Mouse (Mus musculus) MEL (cell line): ENCODE results near the gene Pappa2. TPM values are rescaled to one million over a fixed set of nuclear protein-coding genes. Genes with fewer than 3 reads are reported as not detected.

Experiments used
- DNase-seq: peaks from one replicate; pipeline ENCODE4 v3.0.0; 2011; ENCODE audit warnings: low read depth, low spot score
- H3K27ac ChIP-seq: 2 replicates; pipeline ENCODE4 v1.5.1; 2012; ENCODE audit warnings: low read depth, mild to moderate bottlenecking, control low read depth, low read length, moderate library complexity; ENCODE audit not compliant: control insufficient read depth
- H3K27me3 ChIP-seq, 2 experiments: fragments of 150-350 bp in 1 of 2; sonication (generic) in 1 of 2; 2 replicates each; pipeline ENCODE4 v1.6.1; 2012; ENCODE audit warnings: low read length in 2 of 2, mild to moderate bottlenecking in 2 of 2, improper control_type of control experiment in 1 of 2, moderate library complexity in 1 of 2; ENCODE audit not compliant: insufficient read depth in 2 of 2, control insufficient read depth in 1 of 2
- H3K36me3 ChIP-seq, 2 experiments: 2 replicates each; pipeline ENCODE4 v1.6.1; 2012 to 2014; ENCODE audit warnings: low read length in 2 of 2, improper control_type of control experiment in 1 of 2, inconsistent platforms in 1 of 2, mild to moderate bottlenecking in 1 of 2; ENCODE audit not compliant: insufficient read depth in 2 of 2, control insufficient read depth in 1 of 2
- H3K4me1 ChIP-seq, 2 experiments: fragments of 150-350 bp in 1 of 2; sonication (generic) in 1 of 2; 2 replicates each; pipeline ENCODE4 v1.6.1; 2012; ENCODE audit warnings: low read length in 2 of 2, improper control_type of control experiment in 1 of 2, mild to moderate bottlenecking in 1 of 2; ENCODE audit not compliant: insufficient read depth in 2 of 2, control insufficient read depth in 1 of 2
- H3K4me3 ChIP-seq, 2 experiments: fragments of 150-350 bp in 1 of 2; sonication (generic) in 1 of 2; 2 replicates each; pipeline ENCODE4 v1.5.1; 2012; ENCODE audit warnings: low read depth in 2 of 2, low read length in 2 of 2, mild to moderate bottlenecking in 2 of 2, moderate library complexity in 2 of 2, control low read depth in 1 of 2, improper control_type of control experiment in 1 of 2; ENCODE audit not compliant: control insufficient read depth in 1 of 2, insufficient read depth in 1 of 2
- H3K79me2 ChIP-seq: 2 replicates; pipeline ENCODE4 v1.6.1; 2012; ENCODE audit warnings: mild to moderate bottlenecking, low read length, moderate library complexity; ENCODE audit not compliant: control insufficient read depth, poor library complexity, insufficient read depth
- H3K9ac ChIP-seq: 2 replicates; pipeline ENCODE4 v1.6.1; 2012; ENCODE audit warnings: low read depth, mild to moderate bottlenecking, control low read depth, low read length, moderate library complexity; ENCODE audit not compliant: control insufficient read depth, poor library complexity, severe bottlenecking
- H3K9me3 ChIP-seq: fragments of 150-350 bp; sonication (generic); replicated peaks from 2 replicates; pipeline ENCODE4 v1.6.1; 2012; ENCODE audit warnings: mild to moderate bottlenecking, low read length, improper control_type of control experiment, moderate library complexity; ENCODE audit not compliant: insufficient read depth
- BHLHE40 ChIP-seq: IDR thresholded peaks from 2 replicates; pipeline ENCODE4 v1.6.1; 2012; ENCODE audit warnings: low read depth, mild to moderate bottlenecking, inconsistent platforms, low read length, improper control_type of control experiment, borderline replicate concordance
- CHD2 ChIP-seq: IDR thresholded peaks from 2 replicates; pipeline ENCODE4 v1.6.1; 2011; ENCODE audit warnings: low read length, improper control_type of control experiment
- EP300 ChIP-seq, 2 experiments: IDR thresholded peaks; 2 replicates each; pipeline ENCODE4 v1.6.1; 2011; ENCODE audit warnings: improper control_type of control experiment in 2 of 2, low read length in 2 of 2, low read depth in 1 of 2, mild to moderate bottlenecking in 1 of 2
- GABPA ChIP-seq: IDR thresholded peaks from 2 replicates; pipeline ENCODE4 v1.6.1; 2012; ENCODE audit warnings: low read depth, mild to moderate bottlenecking, inconsistent platforms, low read length, improper control_type of control experiment, moderate library complexity
- HCFC1 ChIP-seq: IDR thresholded peaks from 2 replicates; pipeline ENCODE4 v1.6.1; 2012; ENCODE audit warnings: low read depth, mild to moderate bottlenecking, inconsistent platforms, low read length, improper control_type of control experiment, moderate library complexity
- JUND ChIP-seq: IDR thresholded peaks from 2 replicates; pipeline ENCODE4 v1.6.1; 2011; ENCODE audit warnings: low read depth, mild to moderate bottlenecking, improper control_type of control experiment, low read length
- KAT2A ChIP-seq: conservative IDR thresholded peaks from 2 replicates; pipeline ENCODE4 v1.6.1; 2012; ENCODE audit warnings: low read depth, low read length, improper control_type of control experiment, inconsistent platforms
- MXI1 ChIP-seq: IDR thresholded peaks from 2 replicates; pipeline ENCODE4 v1.6.1; 2011; ENCODE audit warnings: mild to moderate bottlenecking, low read depth, low read length, improper control_type of control experiment
- NELFE ChIP-seq: IDR thresholded peaks from 2 replicates; pipeline ENCODE4 v1.6.1; 2011; ENCODE audit warnings: low read depth, low read length, improper control_type of control experiment
- NRF1 ChIP-seq: IDR thresholded peaks from 2 replicates; pipeline ENCODE4 v1.6.1; 2014; ENCODE audit warnings: low read depth, mild to moderate bottlenecking, inconsistent platforms, low read length, improper control_type of control experiment, moderate library complexity; ENCODE audit not compliant: poor library complexity, insufficient read depth, severe bottlenecking
- POLR2AphosphoS2 ChIP-seq: IDR thresholded peaks from 2 replicates; pipeline ENCODE4 v1.6.1; 2011; ENCODE audit warnings: low read length, improper control_type of control experiment
- POLR2AphosphoS5 ChIP-seq: IDR thresholded peaks from 2 replicates; pipeline ENCODE4 v1.6.1; 2012; ENCODE audit warnings: low read depth, borderline replicate concordance, mild to moderate bottlenecking, inconsistent platforms, low read length, moderate library complexity, mixed read lengths
- RAD21 ChIP-seq: IDR thresholded peaks from 2 replicates; pipeline ENCODE4 v1.6.1; 2011; ENCODE audit warnings: mild to moderate bottlenecking, low read depth, low read length, improper control_type of control experiment
- SMC3 ChIP-seq: IDR thresholded peaks from 2 replicates; pipeline ENCODE4 v1.6.1; 2011; ENCODE audit warnings: low read depth, low read length, improper control_type of control experiment
- TBP ChIP-seq: IDR thresholded peaks from 2 replicates; pipeline ENCODE4 v1.8.0; 2011; ENCODE audit warnings: low read depth, low read length, improper control_type of control experiment
- UBTF ChIP-seq: IDR thresholded peaks from 2 replicates; pipeline ENCODE4 v1.6.1; 2012; ENCODE audit warnings: low read depth, mild to moderate bottlenecking, inconsistent platforms, low read length, improper control_type of control experiment, moderate library complexity, borderline replicate concordance; ENCODE audit not compliant: insufficient read depth
- USF1 ChIP-seq: IDR thresholded peaks from 2 replicates; pipeline ENCODE4 v1.6.1; 2014; ENCODE audit warnings: low read depth, mild to moderate bottlenecking, inconsistent platforms, low read length, improper control_type of control experiment, moderate library complexity
- ZNF384 ChIP-seq: IDR thresholded peaks from 2 replicates; pipeline ENCODE4 v1.6.1; 2012; ENCODE audit warnings: low read depth, mild to moderate bottlenecking, inconsistent platforms, low read length, improper control_type of control experiment
- polyA plus RNA-seq, 2 experiments: library from polyadenylated mRNA; stranded (reverse) in 1 of 2; unstranded in 1 of 2; fragments of >175 nt in 1 of 2; fragments of >200 nt in 1 of 2; gene quantifications; 2 replicates each; pipeline versions ENCODE4 v1.2.1 to v1.2.4; 2012; ENCODE audit warnings: low replicate concordance in 2 of 2, low read depth in 1 of 2; ENCODE audit not compliant: insufficient read length in 2 of 2, insufficient read depth in 1 of 2, missing spikeins in 1 of 2
- total RNA-seq: library from RNA; depleted of rRNA; stranded (reverse); fragments of 300-350 nt; gene quantifications from 2 replicates; pipeline ENCODE4 v1.2.3, GENCODE M21; 2012

Gene Pappa2
- total and polyA plus RNA-seq, 3 experiments = not detected

- no peak overlapping the region for H3K4me3 ChIP-seq
These were observed 61.4 kb downstream of the Pappa2 start for GRCm38 (mm10) chr1:158918890-158919289.

DNA sequence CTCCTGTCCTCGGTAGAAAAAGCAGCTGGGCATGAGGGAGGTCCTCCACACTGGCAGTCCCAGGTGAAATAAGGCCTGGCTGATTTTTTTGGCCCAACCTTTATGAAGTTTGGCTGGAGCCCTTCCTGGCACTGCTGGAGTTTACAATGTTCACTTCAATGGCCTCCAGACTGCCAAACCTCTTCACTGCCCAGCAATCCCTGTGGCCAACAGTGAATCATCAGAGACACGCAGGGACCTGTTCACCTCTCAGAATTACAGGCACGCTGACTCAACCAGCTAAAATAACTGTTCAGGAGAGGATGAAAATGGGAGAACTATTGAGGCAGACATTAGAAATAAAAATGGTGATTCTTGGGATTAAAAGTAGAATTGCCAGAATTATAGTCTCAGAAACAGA lies 63.2 kb downstream of the Pappa2 start:
- TF ChIP-seq POLR2AphosphoS5 = no peak
- TF ChIP-seq NELFE = no peak
- TF ChIP-seq SMC3 = no peak
- TF ChIP-seq NRF1 = no peak
- TF ChIP-seq RAD21 = no peak
- no peak for TF ChIP-seq EP300 (IDR thresholded peaks at IDR 0.05; ENCODE audit: low read depth in 1 of 2, low read length in 2 of 2)
- no peak for TF ChIP-seq MXI1
- TF ChIP-seq HCFC1 = no peak
- TF ChIP-seq CHD2 = no peak
- no peak for TF ChIP-seq KAT2A
- no peak for TF ChIP-seq BHLHE40
- no peak for TF ChIP-seq ZNF384
- TF ChIP-seq JUND = no peak
- no peak for DNase-seq
- H3K79me2 ChIP-seq = no peaks in the 10 kb centered on the region
- no peak overlapping the region for H3K9ac ChIP-seq
- no peak overlapping the region for H3K4me3 ChIP-seq
- no peaks in the 10 kb centered on the region for H3K4me1 ChIP-seq
- no peaks in the 10 kb centered on the region for H3K36me3 ChIP-seq
- H3K27me3 ChIP-seq = no peaks in the 10 kb centered on the region
- no peaks in the 10 kb centered on the region for H3K9me3 ChIP-seq
- no peak overlapping the region for H3K27ac ChIP-seq

More at GRCm38 (mm10) chr1:158918890-158919289, 61.4 kb downstream of the Pappa2 start:
- no peaks in the 10 kb centered on the region for H3K36me3 ChIP-seq
- no peak for DNase-seq
- no peaks in the 10 kb centered on the region for H3K79me2 ChIP-seq
- no peaks in the 10 kb centered on the region for H3K4me1 ChIP-seq
- no peak overlapping the region for H3K9ac ChIP-seq
- no peak overlapping the region for H3K27ac ChIP-seq
- TF ChIP-seq USF1 = no peak
- no peak for TF ChIP-seq UBTF
- no peak for TF ChIP-seq GABPA
- TF ChIP-seq CHD2 = no peak
- TF ChIP-seq NELFE = no peak
- no peak for TF ChIP-seq HCFC1
- no peak for TF ChIP-seq RAD21
- TF ChIP-seq JUND = no peak
- TF ChIP-seq POLR2AphosphoS2 = no peak
- TF ChIP-seq TBP = no peak
- H3K27me3 ChIP-seq = no peaks in the 10 kb centered on the region
- H3K9me3 ChIP-seq = no peaks in the 10 kb centered on the region
